Mouse (Mus musculus): Measurements from ENCODE around the gene Crkl. TPM values are rescaled to one million over a fixed set of nuclear protein-coding genes. Genes with fewer than 3 reads are reported as not detected.
"Not testable (repeated sequence)": the region's sequence is repeated elsewhere in the genome, so short reads cannot be mapped to it uniquely, and the experiment has no call there.

Crkl gene
- total RNA-seq, 2 experiments from 2014 or later: 34.3 to 38.5 TPM

GRCm38 (mm10) chr16:17481465-17481864, 29.7 kb downstream of the Crkl start:
- DNase-seq (ENCODE audit: extremely low spot score in 1 of 2, low spot score in 1 of 2): no peak

- no peak for DNase-seq (ENCODE audit: extremely low spot score in 1 of 2, low spot score in 1 of 2)
Observed at GRCm38 (mm10) chr16:17486505-17486904, 34.7 kb downstream of the Crkl start.

DNA sequence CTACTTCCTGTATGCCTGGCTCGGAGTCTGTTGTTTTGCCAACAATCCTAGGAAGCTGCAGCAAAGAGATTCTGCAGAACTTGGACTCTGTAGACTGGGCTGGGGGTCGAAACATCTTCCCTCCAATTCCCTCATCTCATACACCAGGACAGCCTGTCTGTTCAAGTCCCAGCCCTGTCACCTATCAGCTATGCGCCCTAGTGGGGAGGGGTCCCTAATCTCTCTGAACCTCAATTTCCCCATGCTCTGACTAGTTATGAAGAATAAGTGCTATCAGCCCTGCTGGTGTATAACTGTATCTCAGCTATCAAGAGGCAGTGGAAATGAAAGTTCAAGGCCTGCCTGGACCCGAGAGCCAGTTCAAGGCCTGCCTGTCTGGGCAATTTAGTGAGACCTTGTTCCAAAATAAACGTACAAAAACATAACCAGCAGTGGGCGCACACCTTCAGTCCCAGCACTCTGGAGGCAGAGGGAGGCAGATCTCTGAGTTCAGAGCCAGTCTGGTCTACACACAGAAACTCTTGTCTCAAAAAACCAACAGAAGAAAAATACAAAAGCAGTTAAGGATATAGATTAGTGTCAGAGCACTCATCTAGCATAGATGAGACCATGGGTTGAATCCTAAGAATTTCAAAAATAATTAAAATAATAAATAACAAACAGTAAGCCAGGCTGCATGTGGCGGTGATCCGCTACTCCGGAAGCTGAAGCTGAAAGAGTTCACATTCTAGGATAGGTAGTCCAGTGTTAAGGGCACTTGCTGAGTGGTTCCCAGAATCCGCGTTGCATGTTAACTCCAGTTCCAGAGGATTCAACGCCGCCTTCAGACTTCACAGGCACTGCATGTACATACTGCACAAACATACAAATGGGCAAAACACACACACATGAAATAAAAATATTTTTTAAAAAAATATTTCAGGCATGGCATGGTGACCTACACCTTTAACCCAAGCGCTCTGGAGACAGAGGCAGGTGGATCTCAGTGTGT, 37.0 kb downstream of the Crkl start:
- peak in 1 of 2 experiments; percentile 26 for DNase-seq (ENCODE audit: extremely low spot score in 1 of 2, low spot score in 1 of 2)

DNA sequence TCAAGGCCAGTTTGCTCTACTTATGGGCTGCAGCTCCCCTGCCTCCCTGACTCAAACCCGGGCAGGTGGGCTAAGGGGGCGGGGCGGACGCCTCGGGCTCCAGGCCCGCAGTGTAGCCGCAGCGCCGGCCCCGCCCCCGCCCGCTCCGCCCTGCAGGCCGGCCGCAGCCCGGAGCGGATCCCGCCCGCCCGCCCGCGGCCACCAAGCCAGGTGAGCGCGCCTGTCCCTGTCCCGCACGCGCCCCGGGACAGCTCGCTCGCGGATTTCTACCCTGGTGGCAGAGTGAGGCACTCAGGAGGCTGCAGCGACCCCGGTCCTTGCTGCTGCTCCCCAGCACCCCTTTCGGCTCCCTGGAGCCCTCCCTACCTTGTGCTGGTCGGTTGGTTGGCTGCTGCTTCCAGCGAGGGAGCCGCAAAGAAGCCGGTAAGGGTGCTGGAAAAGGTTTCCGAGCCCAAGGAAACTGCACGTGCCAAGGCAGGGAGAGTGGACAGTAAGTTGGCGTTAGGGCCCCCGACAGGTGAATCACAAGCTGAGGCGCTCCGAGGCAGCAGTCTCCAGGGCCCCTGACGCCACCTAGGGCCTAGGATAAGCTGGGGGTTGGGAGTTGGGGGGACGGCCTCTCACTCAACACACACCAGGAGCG, 37.8 kb downstream of the Crkl start, which contains the start of gene Aifm3:
Gene Aifm3, plus strand, starts transcription at position 143 of the 643 bp plus-strand sequence.
- DNase-seq (ENCODE audit: extremely low spot score in 1 of 2, low spot score in 1 of 2): peak in 1 of 2 experiments; percentile 19

DNA sequence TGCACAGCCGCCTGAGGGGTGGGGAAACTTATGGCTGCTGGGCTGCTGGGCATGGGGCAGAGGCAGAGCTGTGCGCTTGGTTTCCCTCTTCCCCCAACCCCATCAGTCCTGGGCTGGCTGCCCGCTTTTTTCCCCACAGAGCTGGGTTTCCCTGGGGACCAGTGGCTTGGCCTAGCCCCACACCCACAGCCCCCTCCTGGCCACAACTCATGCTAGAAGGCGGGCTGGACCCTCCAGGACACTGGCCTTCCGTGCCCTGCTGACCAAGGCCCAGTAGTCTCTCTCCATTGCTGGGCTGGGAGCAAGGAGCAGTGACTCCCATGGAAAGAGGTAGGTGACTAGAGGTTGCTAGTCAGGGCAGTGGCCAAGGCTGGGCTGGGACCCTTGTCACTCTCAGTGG, 39.4 kb downstream of the Crkl start:
- peak in 1 of 2 experiments; percentile 41 for DNase-seq (ENCODE audit: extremely low spot score in 1 of 2, low spot score in 1 of 2)

DNA sequence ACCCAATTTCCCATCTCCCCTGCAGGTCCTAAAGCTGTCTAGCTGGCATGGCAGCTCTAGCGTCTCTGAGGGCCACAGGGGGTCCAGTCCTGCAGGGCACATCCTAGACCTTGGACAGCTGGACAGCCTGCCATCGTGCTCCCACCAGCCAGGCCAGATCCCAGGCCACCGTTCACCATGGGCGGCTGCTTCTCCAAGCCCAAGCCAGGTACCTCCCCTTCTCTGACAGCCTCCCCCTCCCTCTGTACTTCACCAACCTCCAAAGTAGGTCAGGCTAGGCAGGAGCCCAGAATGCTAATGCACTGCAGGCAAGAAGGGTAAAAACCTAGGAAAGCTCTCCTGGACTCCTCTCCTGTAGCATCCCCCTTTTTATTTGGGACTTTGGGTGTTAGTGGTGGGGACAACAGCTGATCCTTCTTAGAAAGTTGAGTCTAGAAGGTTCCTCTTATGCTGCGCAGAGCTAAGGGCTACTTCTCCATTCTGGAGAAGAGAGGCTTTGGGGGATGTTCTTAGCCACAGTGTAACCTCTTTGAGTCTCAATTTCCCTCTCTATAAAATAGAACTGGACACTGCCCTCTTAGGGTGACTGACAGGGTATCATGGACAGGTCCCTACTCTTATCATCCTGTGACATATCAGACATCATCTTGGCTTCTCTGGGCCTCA, 40.2 kb downstream of the Crkl start:
- DNase-seq (ENCODE audit: extremely low spot score in 1 of 2, low spot score in 1 of 2): no peak

- DNase-seq (ENCODE audit: extremely low spot score in 1 of 2, low spot score in 1 of 2): peak; percentile 66 to 76
Observed at GRCm38 (mm10) chr16:17496499-17497305, 44.9 kb downstream of the Crkl start.

GRCm38 (mm10) chr16:17499249-17499883, 47.6 kb downstream of the Crkl start:
- no peak for DNase-seq (ENCODE audit: extremely low spot score in 1 of 2, low spot score in 1 of 2)

DNA sequence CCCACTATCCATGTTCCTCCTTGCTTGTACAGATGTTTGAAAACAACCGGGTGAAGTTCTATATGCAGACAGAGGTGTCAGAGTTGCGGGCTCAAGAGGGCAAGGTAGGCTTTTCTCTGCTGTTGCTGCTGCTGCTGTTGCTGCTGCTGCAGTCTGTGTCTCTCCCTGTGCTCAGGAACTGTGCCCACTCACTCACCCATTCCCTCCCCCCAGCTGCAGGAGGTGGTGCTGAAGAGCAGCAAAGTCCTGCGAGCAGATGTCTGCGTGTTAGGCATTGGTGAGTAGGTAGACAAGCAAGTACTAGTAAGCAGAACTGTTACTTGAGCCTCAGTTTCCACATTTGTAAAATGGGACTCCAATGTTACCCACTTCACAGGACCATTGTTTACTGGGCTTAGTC, 50.9 kb downstream of the Crkl start:
- DNase-seq (ENCODE audit: extremely low spot score in 1 of 2, low spot score in 1 of 2): no peak

- DNase-seq (ENCODE audit: extremely low spot score in 1 of 2, low spot score in 1 of 2): no peak
Observed at GRCm38 (mm10) chr16:17507018-17507552, 55.3 kb downstream of the Crkl start.

DNA sequence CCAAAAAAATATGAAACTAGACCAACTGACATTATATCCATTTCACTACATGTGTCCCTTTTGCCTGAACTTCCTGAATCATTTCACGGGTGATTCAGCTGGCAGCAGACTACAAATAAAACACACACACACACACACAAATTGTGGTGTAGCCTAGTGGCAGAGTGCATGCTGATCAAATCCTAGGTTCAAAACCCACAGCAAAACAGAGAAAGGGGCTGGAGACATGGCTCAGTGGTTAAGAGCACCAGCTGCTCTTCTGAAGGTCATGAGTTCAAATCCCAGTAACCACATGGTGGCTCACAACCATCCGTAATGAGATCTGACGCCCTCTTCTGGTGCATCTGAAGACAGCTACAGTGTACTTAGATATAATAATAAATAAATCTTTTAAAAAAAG, 56.2 kb downstream of the Crkl start:
- not testable (repeated sequence) for DNase-seq (ENCODE audit: extremely low spot score in 1 of 2, low spot score in 1 of 2)

- DNase-seq (ENCODE audit: extremely low spot score in 1 of 2, low spot score in 1 of 2): peak; percentile 79 to 90
Observed at GRCm38 (mm10) chr16:17508546-17509239, 56.9 kb downstream of the Crkl start, which contains the start of gene Lztr1. TSS of gene Lztr1 (plus strand) at chr16:17508688.

DNA sequence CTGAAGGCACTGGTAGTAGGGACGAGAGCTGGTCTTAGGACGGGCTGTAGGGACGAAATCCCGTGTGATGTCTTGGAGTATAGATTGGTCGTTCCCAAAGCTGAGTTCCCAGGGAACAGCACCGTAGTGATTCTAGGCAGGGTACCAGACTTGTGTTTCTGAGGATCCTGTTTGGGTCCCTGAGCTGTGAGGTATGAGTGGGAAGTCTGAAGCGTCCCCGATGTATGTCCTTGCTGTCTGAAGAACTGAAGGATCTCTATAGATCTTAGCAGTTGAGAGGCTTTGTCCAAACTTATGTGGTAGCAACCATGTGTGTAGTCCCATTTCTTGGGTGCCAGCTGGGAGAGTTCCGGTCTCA, 57.4 kb downstream of the Crkl start:
- DNase-seq (ENCODE audit: extremely low spot score in 1 of 2, low spot score in 1 of 2): no peak

DNA sequence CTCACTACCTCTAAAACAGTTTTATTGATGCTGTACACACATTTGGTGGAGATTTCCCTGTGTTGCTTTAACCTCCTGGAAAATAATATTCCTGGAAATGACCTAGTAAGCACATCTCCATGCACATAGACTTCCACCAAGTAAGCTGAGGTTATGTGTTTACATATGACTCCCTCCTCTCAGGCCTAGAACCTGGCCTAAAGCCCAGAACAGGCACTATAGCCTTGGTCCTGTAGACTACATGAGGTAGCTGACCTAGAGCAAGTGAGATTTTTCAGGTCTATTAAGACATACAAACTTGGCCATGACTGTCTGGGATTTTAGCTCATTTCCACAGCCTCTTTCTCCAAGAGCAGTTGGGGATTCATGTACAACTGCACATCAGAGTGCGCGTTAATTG, 58.4 kb downstream of the Crkl start:
- DNase-seq (ENCODE audit: extremely low spot score in 1 of 2, low spot score in 1 of 2): no peak

DNA sequence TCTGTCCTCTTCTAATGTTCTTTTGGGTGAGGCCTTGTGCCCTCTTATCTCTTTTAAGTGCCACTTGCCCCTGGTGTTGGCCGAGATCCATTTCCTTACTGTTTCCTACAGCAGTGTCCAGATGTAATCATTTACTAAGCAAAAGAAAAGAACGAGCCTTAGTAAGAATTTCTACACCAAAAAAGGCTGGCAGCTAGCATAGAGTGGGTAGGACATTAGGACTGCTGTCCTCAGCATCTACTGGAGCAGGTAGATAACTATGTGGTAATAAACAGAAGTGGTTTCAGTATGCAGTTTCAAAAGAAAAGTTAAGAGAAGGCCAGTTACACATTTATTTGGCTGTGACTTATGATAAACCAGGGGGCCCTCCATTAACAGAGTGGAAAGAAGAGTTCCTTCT, 58.9 kb downstream of the Crkl start:
- no peak for DNase-seq (ENCODE audit: extremely low spot score in 1 of 2, low spot score in 1 of 2)

DNA sequence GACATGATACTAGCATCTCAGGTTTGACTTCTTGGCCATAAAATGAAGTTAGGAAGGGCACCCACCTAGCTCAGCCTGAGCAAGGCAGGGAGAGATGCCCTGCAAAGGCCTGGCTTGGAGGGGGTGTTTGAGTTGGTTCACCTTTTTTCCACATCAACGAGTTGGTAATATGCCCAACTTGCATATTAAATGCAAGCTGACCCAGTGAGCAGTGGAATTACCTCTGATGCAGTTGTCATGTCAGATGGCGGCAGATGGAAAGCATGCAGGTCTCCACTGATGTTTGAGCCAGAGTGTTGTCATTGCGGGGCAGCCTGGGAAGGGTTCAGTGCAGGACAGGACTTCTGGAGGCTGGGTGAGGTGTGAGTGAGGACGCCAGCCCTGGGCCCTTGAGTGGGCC, 59.6 kb downstream of the Crkl start:
- DNase-seq (ENCODE audit: extremely low spot score in 1 of 2, low spot score in 1 of 2): no peak

DNA sequence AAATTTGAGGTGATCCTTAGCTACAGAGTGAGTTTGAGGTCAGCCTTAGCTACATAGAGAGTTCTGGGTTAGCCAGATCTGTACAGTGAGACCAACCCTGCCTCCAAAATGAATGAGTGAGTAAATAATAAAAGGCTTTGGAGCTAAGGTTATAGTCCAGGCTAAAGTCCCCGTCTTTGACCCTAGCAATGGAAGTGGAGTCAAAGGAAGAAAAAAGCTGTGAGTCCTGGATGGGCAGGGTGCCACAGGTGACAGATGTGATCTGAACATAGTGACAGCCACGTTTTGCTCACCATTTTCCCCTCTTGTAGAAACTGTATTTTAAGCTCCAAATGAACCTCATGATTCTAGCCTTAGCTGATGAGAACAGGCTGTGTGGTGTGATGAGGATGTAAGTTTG, 67.1 kb downstream of the Crkl start:
- DNase-seq (ENCODE audit: extremely low spot score in 1 of 2, low spot score in 1 of 2): no peak

- peak in 1 of 2 experiments; percentile 7 for DNase-seq (ENCODE audit: extremely low spot score in 1 of 2, low spot score in 1 of 2)
Observed at GRCm38 (mm10) chr16:17524156-17524555, 72.4 kb downstream of the Crkl start.

GRCm38 (mm10) chr16:17525524-17525923, 73.7 kb downstream of the Crkl start:
- no peak for DNase-seq (ENCODE audit: extremely low spot score in 1 of 2, low spot score in 1 of 2)

Measured in layer of hippocampus, postnatal 25 days (tissue).